Mouse (Mus musculus): Measurements from ENCODE around the gene Bmp10.

Bmp10 gene

GRCm38 (mm10) chr6:87428487-87429044, at the start of gene Bmp10:
TSS of gene Bmp10 (plus strand) at chr6:87428994.
- DNase-seq (ENCODE audit: low spot score in 2 of 2): no peak

- no peak for DNase-seq (ENCODE audit: low spot score in 2 of 2)
Observed at GRCm38 (mm10) chr6:87383926-87384691, 44.7 kb upstream of the Bmp10 start.

- no peak for DNase-seq (ENCODE audit: low spot score in 2 of 2)
Observed at GRCm38 (mm10) chr6:87384761-87385160, 44.0 kb upstream of the Bmp10 start.

GRCm38 (mm10) chr6:87386203-87386602, 42.6 kb upstream of the Bmp10 start:
- peak in 1 of 2 experiments; percentile 41 for DNase-seq (ENCODE audit: low spot score in 2 of 2)

- no peak for DNase-seq (ENCODE audit: low spot score in 2 of 2)
Observed at GRCm38 (mm10) chr6:87386681-87387080, 42.1 kb upstream of the Bmp10 start.

- no peak for DNase-seq (ENCODE audit: low spot score in 2 of 2)
Observed at GRCm38 (mm10) chr6:87388877-87389276, 39.9 kb upstream of the Bmp10 start, which contains the start of gene Gkn3. TSS of gene Gkn3 (minus strand) at chr6:87388935.

GRCm38 (mm10) chr6:87389455-87389989, 39.3 kb upstream of the Bmp10 start:
- DNase-seq (ENCODE audit: low spot score in 2 of 2): no peak

GRCm38 (mm10) chr6:87393466-87394205, 35.2 kb upstream of the Bmp10 start:
- DNase-seq (ENCODE audit: low spot score in 2 of 2): no peak

- peak in 1 of 2 experiments; percentile 6 for DNase-seq (ENCODE audit: low spot score in 2 of 2)
Observed at GRCm38 (mm10) chr6:87394783-87395182, 34.0 kb upstream of the Bmp10 start.

- DNase-seq (ENCODE audit: low spot score in 2 of 2): peak; percentile 70 to 82
Observed at GRCm38 (mm10) chr6:87399137-87399536, 29.7 kb upstream of the Bmp10 start.

GRCm38 (mm10) chr6:87399886-87400566, 28.8 kb upstream of the Bmp10 start:
- DNase-seq (ENCODE audit: low spot score in 2 of 2): peak; percentile 24 to 40

- no peak for DNase-seq (ENCODE audit: low spot score in 2 of 2)
Observed at GRCm38 (mm10) chr6:87401456-87401855, 27.3 kb upstream of the Bmp10 start.

- no peak for DNase-seq (ENCODE audit: low spot score in 2 of 2)
Observed at GRCm38 (mm10) chr6:87412011-87412410, 16.8 kb upstream of the Bmp10 start.

- DNase-seq (ENCODE audit: low spot score in 2 of 2): no peak
Observed at GRCm38 (mm10) chr6:87422304-87422703, 6.5 kb upstream of the Bmp10 start.

- DNase-seq (ENCODE audit: low spot score in 2 of 2): no peak
Observed at GRCm38 (mm10) chr6:87424037-87424816, 4.6 kb upstream of the Bmp10 start.

- DNase-seq (ENCODE audit: low spot score in 2 of 2): no peak
Observed at GRCm38 (mm10) chr6:87426954-87427353, 1.8 kb upstream of the Bmp10 start.

- no peak for DNase-seq (ENCODE audit: low spot score in 2 of 2)
Observed at GRCm38 (mm10) chr6:87427616-87428015, 1.2 kb upstream of the Bmp10 start.

- DNase-seq (ENCODE audit: low spot score in 2 of 2): no peak
Observed at GRCm38 (mm10) chr6:87435791-87436190, 7.0 kb downstream of the Bmp10 start.

- no peak for DNase-seq (ENCODE audit: low spot score in 2 of 2)
Observed at GRCm38 (mm10) chr6:87436745-87437144, 8.0 kb downstream of the Bmp10 start.

- no peak for DNase-seq (ENCODE audit: low spot score in 2 of 2)
Observed at GRCm38 (mm10) chr6:87443253-87443652, 14.5 kb downstream of the Bmp10 start.

GRCm38 (mm10) chr6:87445222-87445621, 16.4 kb downstream of the Bmp10 start:
- no peak for DNase-seq (ENCODE audit: low spot score in 2 of 2)

Data from thymus, postnatal 10 days (tissue).